Mouse (Mus musculus): ENCODE data around the gene Gm21800. TPM values are rescaled to one million over a fixed set of nuclear protein-coding genes. Genes with fewer than 3 reads are reported as not detected.
"Not testable (repeated sequence)": the region's sequence is repeated elsewhere in the genome, so short reads cannot be mapped to it uniquely, and the experiment has no call there.

Gm21800 gene
- total RNA-seq (2012; rRNA removed) (not detected in 2 replicates), total RNA-seq (2014; rRNA removed) (not detected in 2 replicates), polyA plus RNA-seq (2012; ENCODE audit: insufficient read length, low read depth) (not detected in 2 replicates)

DNA sequence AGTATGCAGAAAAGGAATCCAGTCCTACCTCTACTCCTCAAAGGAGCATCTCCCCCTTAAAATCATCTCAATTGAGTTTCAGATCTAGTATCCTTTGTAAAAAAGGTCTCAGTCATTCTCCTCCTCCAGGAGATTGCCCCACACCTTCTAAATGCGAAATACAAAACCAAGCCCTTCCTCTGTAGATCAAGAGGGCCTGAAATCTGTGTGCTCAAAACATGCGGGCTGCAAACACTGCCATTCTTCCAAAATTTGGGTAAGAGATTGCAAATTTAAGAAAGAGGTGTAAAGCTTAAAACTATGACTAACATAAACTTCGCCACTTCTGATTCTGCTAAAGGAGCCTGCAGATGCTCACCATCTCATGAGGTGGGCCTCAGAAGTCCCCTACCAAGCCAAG lies at the start of gene Gm21800:
Gene Gm21800, plus strand, starts transcription at position 301 of the 400 bp plus-strand sequence.
- H3K36me3 ChIP-seq (replicated peaks in 1 of 2; ENCODE audit: control insufficient read depth in 1 of 2, insufficient read depth in 1 of 2, low read length in 1 of 2); H3K9ac ChIP-seq (ENCODE audit: insufficient read depth, low read depth); H3K4me1 ChIP-seq (ENCODE audit: control insufficient read depth in 1 of 2, insufficient read depth in 2 of 2); in situ Hi-C loops (cut with MboI; ENCODE audit: low pct_ligation_motif_present, low pct_unique_long_range_greater_than_20kb, low sequenced_read_pairs); DNase-seq (ENCODE audit: extremely low read depth); H3K27ac ChIP-seq (ENCODE audit: insufficient read depth, low read depth); dilution Hi-C loops (cut with MboI; ENCODE audit: extremely low pct_ligation_motif_present, extremely low pct_unique_long_range_greater_than_20kb, low sequenced_read_pairs); H3K27me3 ChIP-seq (replicated peaks); H3K4me2 ChIP-seq (ENCODE audit: insufficient read depth, low read depth, poor library complexity, severe bottlenecking); H3K79me2 ChIP-seq (replicated peaks; ENCODE audit: control insufficient read depth, extremely low read depth, insufficient read depth, poor library complexity, severe bottlenecking); H3K4me3 ChIP-seq (replicated peaks in 1 of 3; ENCODE audit: low read depth in 2 of 3, low read length in 2 of 3, poor library complexity in 1 of 3); H3K9me3 ChIP-seq (replicated peaks; ENCODE audit: low read length): not testable (repeated sequence)
